Mouse (Mus musculus) adrenal gland, adult 2 months (tissue): Measurements from ENCODE around the gene Lypd6b. TPM values are rescaled to one million over a fixed set of nuclear protein-coding genes. Genes with fewer than 3 reads are reported as not detected.

ENCODE experiments used
- DNase-seq: peaks from one replicate; pipeline ENCODE4 v3.0.0; 2021
- long read RNA-seq: library from polyadenylated mRNA; stranded (forward); transcript quantifications from one replicate; pipeline ENCODE4 v2.0.0, GENCODE M21; 2021
- polyA plus RNA-seq: library from polyadenylated mRNA; depleted of rRNA; stranded (reverse); fragments of >200 nt; gene quantifications from 2 replicates; pipeline ENCODE4 v1.2.3, GENCODE M21; 2012; rRNA removed
- total RNA-seq, 2 experiments: library from RNA; stranded (reverse); gene quantifications; 2 replicates each; pipeline ENCODE4 v1.2.3; 2021

Gene Lypd6b
- total RNA-seq = 1 to 10 TPM in 1 of 2 experiments, not detected in 1; 1.1 TPM
- 0.06 TPM in 1 of 2 replicates, not detected in the other for polyA plus RNA-seq
- long read RNA-seq = 0 reads

- DNase-seq = peak; percentile 21
Measured at GRCm38 (mm10) chr2:49787376-49788050, at the start of gene Lypd6b. TSS of gene Lypd6b (plus strand) at chr2:49787688.

- no peak for DNase-seq
Measured at GRCm38 (mm10) chr2:49739046-49739445, 48.4 kb upstream of the Lypd6b start.

- DNase-seq = no peak
Measured at GRCm38 (mm10) chr2:49741026-49741425, 46.5 kb upstream of the Lypd6b start.

GRCm38 (mm10) chr2:49741895-49742734 lies 45.4 kb upstream of the Lypd6b start:
- no peak for DNase-seq

GRCm38 (mm10) chr2:49742919-49743318 lies 44.6 kb upstream of the Lypd6b start:
- DNase-seq = no peak

- DNase-seq = no peak
Measured at GRCm38 (mm10) chr2:49743775-49744174, 43.7 kb upstream of the Lypd6b start.

- peak; percentile 75 for DNase-seq
Measured at GRCm38 (mm10) chr2:49744251-49745093, 43.0 kb upstream of the Lypd6b start.

- DNase-seq = peak; percentile 33
Measured at GRCm38 (mm10) chr2:49745094-49745781, 42.2 kb upstream of the Lypd6b start.

- peak; percentile 83 for DNase-seq
Measured at GRCm38 (mm10) chr2:49746947-49747346, 40.5 kb upstream of the Lypd6b start.

GRCm38 (mm10) chr2:49747670-49748069 lies 39.8 kb upstream of the Lypd6b start:
- DNase-seq = peak; percentile 58

- no peak for DNase-seq
Measured at GRCm38 (mm10) chr2:49748628-49749342, 38.7 kb upstream of the Lypd6b start.

- DNase-seq = peak; percentile 27
Measured at GRCm38 (mm10) chr2:49749730-49750576, 37.5 kb upstream of the Lypd6b start.

- DNase-seq = no peak
Measured at GRCm38 (mm10) chr2:49751544-49752210, 35.8 kb upstream of the Lypd6b start.

- DNase-seq = no peak
Measured at GRCm38 (mm10) chr2:49752211-49752607, 35.3 kb upstream of the Lypd6b start.

GRCm38 (mm10) chr2:49753062-49753461 lies 34.4 kb upstream of the Lypd6b start:
- DNase-seq = no peak

GRCm38 (mm10) chr2:49755054-49755453 lies 32.4 kb upstream of the Lypd6b start:
- peak; percentile 42 for DNase-seq

GRCm38 (mm10) chr2:49757616-49758015 lies 29.9 kb upstream of the Lypd6b start:
- DNase-seq = no peak

GRCm38 (mm10) chr2:49764331-49764946 lies 23.0 kb upstream of the Lypd6b start:
- DNase-seq = peak; percentile 39

GRCm38 (mm10) chr2:49768916-49769315 lies 18.6 kb upstream of the Lypd6b start:
- no peak for DNase-seq
